Mouse (Mus musculus) liver, postnatal 0 days (tissue): ENCODE measurements around the gene Dzip1. TPM values are rescaled to one million over a fixed set of nuclear protein-coding genes. Genes with fewer than 3 reads are reported as not detected.

Source experiments
- ATAC-seq: fragments of 200-750 bp; cut with Nextera tagmentation; 2 replicates; pipeline ENCODE4 v1.8.0; 2017; ENCODE audit warnings: mild to moderate bottlenecking, moderate library complexity
- DNase-seq: peaks from one replicate; pipeline ENCODE4 v3.0.0-alpha.2; 2016
- H3K27ac ChIP-seq: fragments of 300-500 bp; sonication (generic); 2 replicates; pipeline ENCODE4 v1.5.1; 2014; ENCODE audit warnings: antibody characterized with exemption, moderate library complexity, mild to moderate bottlenecking, low read depth
- H3K27me3 ChIP-seq: fragments of 300-500 bp; sonication (generic); 2 replicates; pipeline ENCODE4 v1.6.1; 2014; ENCODE audit warnings: low read length, control low read depth, mixed read lengths; ENCODE audit not compliant: insufficient read depth
- H3K36me3 ChIP-seq: fragments of 300-500 bp; sonication (generic); replicated peaks from 2 replicates; pipeline ENCODE4 v1.6.1; 2014; ENCODE audit warnings: mild to moderate bottlenecking, control low read depth, low read length, moderate library complexity, mixed read lengths; ENCODE audit not compliant: insufficient read depth
- H3K4me1 ChIP-seq: fragments of 300-500 bp; sonication (generic); 2 replicates; pipeline ENCODE4 v1.6.1; 2014; ENCODE audit warnings: antibody characterized with exemption, mild to moderate bottlenecking, control low read depth; ENCODE audit not compliant: insufficient read depth
- H3K4me2 ChIP-seq: fragments of 300-500 bp; sonication (generic); 2 replicates; pipeline ENCODE4 v1.6.1; 2014; ENCODE audit warnings: low read depth, mild to moderate bottlenecking, low read length, moderate library complexity, mixed read lengths
- H3K4me3 ChIP-seq: fragments of 300-500 bp; sonication (generic); 2 replicates; pipeline ENCODE4 v1.5.1; 2014; ENCODE audit warnings: low read depth, low read length
- H3K9ac ChIP-seq: fragments of 300-500 bp; sonication (generic); replicated peaks from 2 replicates; pipeline ENCODE4 v1.6.1; 2014; ENCODE audit warnings: mild to moderate bottlenecking, moderate library complexity
- H3K9me3 ChIP-seq: fragments of 300-500 bp; sonication (generic); 2 replicates; pipeline ENCODE4 v1.6.1; 2016; ENCODE audit warnings: mild to moderate bottlenecking, control low read depth, low read length, mixed read lengths
- CTCF ChIP-seq: sonication (generic); IDR thresholded peaks from 2 replicates; pipeline ENCODE4 v1.5.1; 2016; ENCODE audit warnings: antibody characterized with exemption, low read depth
- EP300 ChIP-seq: IDR thresholded peaks from 2 replicates; pipeline ENCODE4 v1.6.1; 2016; ENCODE audit warnings: antibody characterized with exemption, low read depth, mild to moderate bottlenecking
- WGBS: fragments of 180-500 bp; shearing (Covaris S2); extraction: QIAGEN DNeasy Blood & Tissue Kit; methylation state at CpG from one replicate; pipeline ENCODE4 v1.1.7; 2014; ENCODE audit not compliant: insufficient replicate concordance; 5-methylcytosine and 5-hydroxymethylcytosine counted together
- polyA plus RNA-seq: library from polyadenylated mRNA; unstranded; fragments of >200 nt; fragmentation: Nextera tagmentation; extraction: Ambion mirVana; gene quantifications from 2 replicates; pipeline ENCODE4 v1.2.1, GENCODE M21; 2015

The Dzip1 gene
- polyA plus RNA-seq, 1 experiment from 2014 or later, result 0.42 TPM

GRCm38 (mm10) chr14:118928565-118928964, 3.3 kb upstream of the Dzip1 start:
- Histone ChIP-seq H3K4me1 (peaks cover 7% of the 10 kb centered on the region; the same call in 1 of the 2 replicates), H3K4me2 (no peak overlapping the region), H3K27ac (no peak overlapping the region), H3K9me3 (no peaks in the 10 kb centered on the region), H3K4me3 (no peak overlapping the region), H3K9ac (no peak overlapping the region), H3K27me3 (peaks cover 26% of the 10 kb centered on the region), H3K36me3 (no peaks in the 10 kb centered on the region)
- TF ChIP-seq EP300, result no peak
- no peak for TF ChIP-seq CTCF
- ATAC-seq (no peak), DNase-seq (no peak)
- WGBS, result 83% methylated on average over 3 of the region's 3 CpGs

DNA sequence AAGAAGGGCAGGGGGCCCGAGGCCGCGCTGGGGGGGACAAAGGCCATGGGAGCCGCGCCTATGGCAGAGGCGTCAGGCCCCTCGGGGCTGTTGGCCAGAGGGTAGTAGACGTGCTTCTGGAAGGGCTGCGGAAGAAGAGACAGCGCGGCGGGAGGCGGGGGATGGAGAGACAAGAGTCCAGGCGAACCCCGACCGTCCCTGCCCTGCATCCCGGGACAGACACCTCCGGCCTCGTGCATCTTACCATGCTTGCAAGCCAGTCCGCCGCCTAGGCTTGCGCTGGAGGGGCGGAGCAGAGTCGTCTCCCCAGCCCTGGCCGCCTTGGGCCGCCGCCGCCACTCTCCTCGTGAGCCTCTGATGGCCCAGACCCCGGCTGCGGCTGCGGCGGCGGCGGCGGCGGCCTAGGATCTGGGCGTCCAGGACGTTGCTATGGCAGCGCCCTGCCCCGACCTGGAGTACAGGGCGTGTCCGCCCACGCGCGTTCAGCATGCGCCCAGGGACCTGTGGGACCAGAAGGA, 2.5 kb downstream of the Dzip1 start:
- Histone ChIP-seq H3K9ac (0 out of 2 replicates have a peak overlapping the region, but pooled peaks have one; percentile 30), H3K4me2 (peak overlapping the region; percentile 63), H3K27ac (no peak overlapping the region), H3K27me3 (peaks cover 54% of the 10 kb centered on the region), H3K36me3 (no peaks in the 10 kb centered on the region), H3K9me3 (no peaks in the 10 kb centered on the region), H3K4me1 (peaks cover 15% of the 10 kb centered on the region), H3K4me3 (peak overlapping the region; percentile 41)
- TF ChIP-seq CTCF (no peak), EP300 (no peak)
- ATAC-seq (peak; percentile 56), DNase-seq (peak; percentile 44)
- 3% methylated on average over 47 of the region's 47 CpGs for WGBS

DNA sequence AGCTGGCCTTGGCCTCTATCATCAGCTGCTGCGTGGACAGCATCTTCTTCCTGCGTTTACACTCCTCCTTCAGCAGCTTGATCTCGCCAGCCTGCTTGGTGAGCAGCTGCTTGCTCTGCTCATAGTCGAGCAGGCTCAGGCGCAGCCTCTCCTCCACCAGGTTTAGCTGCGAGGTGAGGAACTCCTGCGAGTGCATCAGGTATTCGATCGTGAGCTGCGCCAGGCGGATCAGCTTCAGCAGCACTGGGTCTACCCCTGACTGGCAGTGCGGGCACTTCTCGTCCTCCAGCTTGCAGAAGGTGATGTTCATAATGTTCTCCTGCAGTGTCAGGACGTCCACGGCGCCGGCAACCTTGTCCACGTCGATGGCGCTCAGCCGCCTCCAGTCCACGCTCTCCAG, 3.0 kb downstream of the Dzip1 start:
- WGBS, result 21% methylated on average over 22 of the region's 22 CpGs
- Histone ChIP-seq H3K27me3 (peaks cover 54% of the 10 kb centered on the region), H3K27ac (no peak overlapping the region), H3K9ac (0 out of 2 replicates have a peak overlapping the region, but pooled peaks have one; percentile 30), H3K4me1 (peaks cover 15% of the 10 kb centered on the region), H3K4me3 (peak overlapping the region; percentile 41), H3K9me3 (no peaks in the 10 kb centered on the region), H3K36me3 (no peaks in the 10 kb centered on the region), H3K4me2 (peak overlapping the region; percentile 63)
- ATAC-seq, result no peak
- TF ChIP-seq EP300, result no peak
- TF ChIP-seq CTCF, result no peak
- no peak for DNase-seq

GRCm38 (mm10) chr14:118920654-118921053, 4.6 kb downstream of the Dzip1 start:
- TF ChIP-seq EP300 (no peak), CTCF (no peak)
- Histone ChIP-seq H3K27ac (no peak overlapping the region), H3K36me3 (no peaks in the 10 kb centered on the region), H3K4me3 (no peak overlapping the region), H3K4me1 (peaks cover 15% of the 10 kb centered on the region), H3K9me3 (no peaks in the 10 kb centered on the region), H3K27me3 (peaks cover 49% of the 10 kb centered on the region), H3K9ac (no peak overlapping the region), H3K4me2 (no peak overlapping the region)
- 58% methylated on average over 7 of the region's 7 CpGs for WGBS
- no peak for ATAC-seq
- DNase-seq, result no peak

DNA sequence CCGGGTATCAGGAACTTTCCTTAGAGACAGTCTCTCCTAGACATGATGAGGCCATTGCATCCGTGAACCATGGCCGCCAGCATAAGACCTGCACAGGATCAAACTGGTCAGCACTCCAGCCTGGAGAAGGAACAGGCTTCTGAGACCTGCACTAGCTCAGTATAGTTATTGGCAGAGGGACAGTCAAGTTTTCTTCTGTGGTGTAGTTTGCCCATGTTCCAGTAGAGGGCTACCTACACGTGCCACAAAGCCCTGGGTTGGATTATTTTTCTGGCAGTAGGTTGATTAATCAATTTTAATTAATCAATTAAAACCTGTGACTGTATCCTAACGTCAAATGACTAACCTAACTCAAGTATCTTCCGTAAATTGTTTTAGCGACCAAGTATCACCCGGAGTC, 6.2 kb downstream of the Dzip1 start:
- H3K4me2 ChIP-seq, result no peak overlapping the region
- no peaks in the 10 kb centered on the region for H3K9me3 ChIP-seq
- TF ChIP-seq EP300 (no peak), CTCF (peak; percentile 68)
- H3K4me1 ChIP-seq, result peaks cover 8% of the 10 kb centered on the region
- no peaks in the 10 kb centered on the region for H3K36me3 ChIP-seq
- peaks cover 32% of the 10 kb centered on the region for H3K27me3 ChIP-seq
- H3K4me3 ChIP-seq, result no peak overlapping the region
- H3K9ac ChIP-seq, result no peak overlapping the region
- peak; percentile 53 for ATAC-seq
- no peak for DNase-seq
- 61% methylated on average over 8 of the region's 8 CpGs for WGBS
- no peak overlapping the region for H3K27ac ChIP-seq

DNA sequence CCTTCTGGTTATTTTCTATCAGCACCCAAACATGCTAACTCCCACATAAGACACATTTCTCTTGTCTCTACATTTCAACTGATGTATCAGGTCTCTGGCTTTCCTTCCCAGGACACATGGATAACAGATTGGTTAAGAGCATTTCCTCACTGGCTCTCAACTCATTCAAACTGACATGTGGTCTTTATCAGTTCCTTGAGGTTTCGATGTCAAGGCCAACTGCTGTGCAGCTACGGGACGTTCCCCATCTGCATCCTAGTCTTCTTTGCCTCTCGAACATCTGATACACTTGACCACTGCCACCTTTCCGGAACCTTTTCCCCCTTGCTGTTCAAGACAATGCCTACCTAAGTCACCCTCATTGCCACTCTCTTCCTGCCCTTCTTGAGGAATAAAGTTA, 11.6 kb downstream of the Dzip1 start:
- Histone ChIP-seq H3K4me3 (no peak overlapping the region), H3K4me1 (peaks cover 5% of the 10 kb centered on the region; the same call in 1 of the 2 replicates), H3K36me3 (no peaks in the 10 kb centered on the region), H3K4me2 (no peak overlapping the region), H3K27me3 (no peaks in the 10 kb centered on the region), H3K9me3 (no peaks in the 10 kb centered on the region), H3K9ac (no peak overlapping the region), H3K27ac (no peak overlapping the region)
- 29% methylated on average over 5 of the region's 5 CpGs for WGBS
- ATAC-seq (no peak), DNase-seq (no peak)
- TF ChIP-seq CTCF (no peak), EP300 (no peak)
